ENCODE assay signal across 10 mouse cellular contexts in genomic region chr14:64590611-64591010, GRCm38 (mm10).
DNase-seq lines count a peak whose midpoint lies in the region; ATAC-seq and TF ChIP-seq lines count a peak whose summit lies in the region.
"Had no signal": no experiment of that assay in that cellular context is flagged by ENCODE, and none has a peak within 500 bp of the region (broad histone marks: within the 10 kb centered on the region; RNA-seq: fewer than 3 reads in every experiment).

No protein-coding gene starts in this region.

- H3K4me2 ChIP-seq in forebrain, embryonic 11.5 days (ENCODE audit: low read depth, low read length, severe bottlenecking) = peak overlapping the region; percentile 74
- H3K4me2 ChIP-seq in limb, embryonic 15.5 days = peak overlapping the region; percentile 49; the same call in 1 of the 2 replicates

- peak; percentile 41 for DNase-seq in embryo, embryonic 10 days (ENCODE audit: low spot score)
- no peak for DNase-seq in embryo, embryonic 11 days
- peak; percentile 63 for DNase-seq in forebrain, embryonic 11.5 days (ENCODE audit: low spot score)
- DNase-seq in frontal cortex, postnatal 25 days (ENCODE audit: low spot score in 2 of 2) = no peak
- no peak for DNase-seq in thymus, postnatal 4 days
- no peak for DNase-seq in frontal cortex, adult 2 months (ENCODE audit: extremely low spot score in 1 of 2, low spot score in 1 of 2)
- DNase-seq: kidney, adult 9 months had no signal

- peak overlapping the region; percentile 64 for H3K9ac ChIP-seq in ES-Bruce4 (ENCODE audit: low read depth, poor library complexity, severe bottlenecking)
- peak overlapping the region; percentile 69 for H3K9ac ChIP-seq in forebrain, embryonic 11.5 days (ENCODE audit: low read length)
- no peak overlapping the region for H3K9ac ChIP-seq in limb, embryonic 15.5 days

- no peaks in the 10 kb centered on the region; the same call in 1 of the 2 replicates for H3K27me3 ChIP-seq in ES-Bruce4 (ENCODE audit: control insufficient read depth, insufficient read depth, low read length, poor library complexity, severe bottlenecking)
- peaks cover 57% of the 10 kb centered on the region for H3K27me3 ChIP-seq in forebrain, embryonic 11.5 days (ENCODE audit: control insufficient read depth, insufficient read depth, low read length)
- peaks cover 86% of the 10 kb centered on the region for H3K27me3 ChIP-seq in limb, embryonic 15.5 days

- 2% methylated on average over 15 of the region's 15 CpGs for WGBS in forebrain, embryonic 11.5 days
- WGBS in limb, embryonic 15.5 days = 2% methylated on average over 15 of the region's 15 CpGs

- peaks cover 4% of the 10 kb centered on the region for H3K4me1 ChIP-seq in ES-Bruce4 (ENCODE audit: control insufficient read depth, insufficient read depth, low read length)
- peaks cover 11% of the 10 kb centered on the region for H3K4me1 ChIP-seq in forebrain, embryonic 11.5 days (replicated peaks; ENCODE audit: control insufficient read depth, insufficient read depth, low read length)
- peaks cover 40% of the 10 kb centered on the region for H3K4me1 ChIP-seq in limb, embryonic 15.5 days

- H3K4me3 ChIP-seq in ES-Bruce4 (ENCODE audit: low read depth, low read length) = peak overlapping the region; percentile 37
- H3K4me3 ChIP-seq in forebrain, embryonic 11.5 days (ENCODE audit: low read depth, low read length) = peak overlapping the region; percentile 48
- H3K4me3 ChIP-seq in limb, embryonic 15.5 days = peak overlapping the region; percentile 29; the same call in 1 of the 2 replicates

- no peaks in the 10 kb centered on the region for H3K9me3 ChIP-seq in ES-Bruce4 (replicated peaks; ENCODE audit: control insufficient read depth, insufficient read depth, low read length, poor library complexity, severe bottlenecking)
- no peaks in the 10 kb centered on the region for H3K9me3 ChIP-seq in forebrain, embryonic 11.5 days (ENCODE audit: control insufficient read depth, low read length)
- no peaks in the 10 kb centered on the region for H3K9me3 ChIP-seq in limb, embryonic 15.5 days
- H3K9me3 ChIP-seq: megakaryocyte, embryonic 14.5 days had no signal

- peak overlapping the region; percentile 62 for H3K27ac ChIP-seq in ES-Bruce4 (ENCODE audit: insufficient read depth, low read length)
- H3K27ac ChIP-seq in forebrain, embryonic 11.5 days (ENCODE audit: low read depth, low read length) = peak overlapping the region; percentile 94
- no peak overlapping the region for H3K27ac ChIP-seq in limb, embryonic 15.5 days

- TF ChIP-seq EP300 in ES-Bruce4 (IDR thresholded peaks at IDR 0.05; ENCODE audit: insufficient read depth, low read depth, low read length) = 0 out of 2 replicates have a peak, but pooled peaks have one; percentile 23

- no peak for ATAC-seq in forebrain, embryonic 11.5 days (replicated peaks; ENCODE audit: low FRiP score)
- ATAC-seq in limb, embryonic 15.5 days (ENCODE audit: insufficient number of reproducible peaks, low FRiP score, low TSS enrichment, low read depth) = no peak

- TF ChIP-seq POLR2A in ES-Bruce4 (IDR thresholded peaks at IDR 0.05; ENCODE audit: insufficient read depth, low read length) = no peak

- no peak for TF ChIP-seq CTCF in ES-Bruce4 (IDR thresholded peaks at IDR 0.05; ENCODE audit: low read depth, low read length)

- no peaks in the 10 kb centered on the region for H3K36me3 ChIP-seq in ES-Bruce4 (ENCODE audit: control insufficient read depth, insufficient read depth, low read length, poor library complexity, severe bottlenecking)
- no peaks in the 10 kb centered on the region for H3K36me3 ChIP-seq in forebrain, embryonic 11.5 days (ENCODE audit: control insufficient read depth, insufficient read depth, low read length)
- H3K36me3 ChIP-seq in limb, embryonic 15.5 days = no peaks in the 10 kb centered on the region

Comparison
In these comparisons a context has a peak if more than half of its experiments do, and no peak if none do; other contexts are left out.
1. DNase-seq: peak in embryo, embryonic 10 days (single experiment) and forebrain, embryonic 11.5 days (single experiment); none in embryo, embryonic 11 days (single experiment), frontal cortex, postnatal 25 days (0 of 2), thymus, postnatal 4 days (single experiment) and frontal cortex, adult 2 months (0 of 2).
2. Peak in every context shown above with its lines, with median percentiles within 50 percentile points of each other: H3K4me3 ChIP-seq.